Mouse (Mus musculus) neutrophil, adult 59 days (primary cell): ENCODE measurements around the gene Stfa1. TPM values are rescaled to one million over a fixed set of nuclear protein-coding genes. Genes with fewer than 3 reads are reported as not detected.

Experiments used
- total RNA-seq, 2 experiments: library from RNA; stranded (reverse); gene quantifications; 1 replicate in 1 of 2; 2 replicates in 1 of 2; pipeline ENCODE4 v1.2.4; 2023

Gene Stfa1
- 1 to 10 TPM; 3.9 to 5.7 TPM for total RNA-seq

GRCm38 (mm10) chr16:36276796-36277195, at the start of gene Stfa1:
TSS of gene Stfa1 (plus strand) at chr16:36276951.

GRCm38 (mm10) chr16:36334232-36334631, 57.5 kb downstream of the Stfa1 start, which contains the start of gene BC117090:
TSS of gene BC117090 (minus strand) at chr16:36334332.

Other genes with a start within 250 kb of the Stfa1 start
- gene Wdr5b, start 235.8 kb upstream of the Stfa1 start, total RNA-seq: 1 to 10 TPM; 4.5 to 5.0 TPM
- 10 to 100 TPM; 15.1 to 15.7 TPM for gene Fam162a, start 205.4 kb upstream of the Stfa1 start, total RNA-seq
- 10 to 100 TPM; 10.2 to 12.3 TPM for gene Ccdc58, start 205.3 kb upstream of the Stfa1 start, total RNA-seq
- not detected for gene Csta1, start 145.7 kb upstream of the Stfa1 start, total RNA-seq
- 10 to 100 TPM; 57.4 to 66.5 TPM for gene Stfa2l1, start 120.1 kb upstream of the Stfa1 start, total RNA-seq
- 10 to 100 TPM; 25.4 to 28.3 TPM for gene Gm5483, start 92.7 kb upstream of the Stfa1 start, total RNA-seq
- gene Gm5416, start 66.5 kb upstream of the Stfa1 start, total RNA-seq: not detected
- gene 2010005H15Rik, start 55.5 kb upstream of the Stfa1 start, total RNA-seq: not detected
- gene BC117090, start 57.4 kb downstream of the Stfa1 start, total RNA-seq: not detected
- 1 to 10 TPM; 2.5 to 3.7 TPM for gene BC100530, start 90.8 kb downstream of the Stfa1 start, total RNA-seq
- gene Stfa2, start 131.5 kb downstream of the Stfa1 start, total RNA-seq: 1 to 10 TPM in 1 of 2 experiments, not detected in 1; 1.5 TPM
- gene Stfa3, start 178.4 kb downstream of the Stfa1 start, total RNA-seq: 1 to 10 TPM; 1.4 to 2.2 TPM